Mouse (Mus musculus): ENCODE measurements at regions not wholly inside any gene's neighbourhood (a gene's known extent, or its start where the extent isn't known, plus 50 kb on each side); places are given as distances from the start of the nearest gene placed in this dataset.

DNA sequence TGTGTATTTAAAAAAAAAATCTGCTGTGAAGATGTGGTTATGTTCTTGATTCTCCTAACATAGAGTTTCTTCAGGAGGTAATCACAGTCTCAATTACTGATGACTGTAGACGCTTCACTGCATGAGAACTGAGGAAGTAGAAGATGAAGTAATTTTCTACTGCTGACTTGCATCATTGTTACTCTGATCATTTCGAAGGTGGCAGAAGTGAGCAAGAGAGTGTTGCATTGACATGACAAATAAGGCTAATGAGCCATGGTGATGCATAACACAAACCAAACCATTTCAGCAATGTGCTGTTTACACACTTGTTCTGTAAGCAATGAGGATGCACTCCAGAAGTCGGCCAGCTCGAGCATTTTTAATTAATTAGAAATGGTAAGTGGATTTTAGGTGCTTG, 138.6 kb downstream of the St8sia4 start:
- TF ChIP-seq MAZ (IDR thresholded peaks at IDR 0.05; ENCODE audit: low read depth, low read length) (no peak), ETS1 (conservative IDR thresholded peaks at IDR 0.05; ENCODE audit: low read depth, low read length) (no peak), POLR2AphosphoS2 (IDR thresholded peaks at IDR 0.05; ENCODE audit: low read depth, low read length) (no peak), ZC3H11A (IDR thresholded peaks at IDR 0.05; ENCODE audit: low read depth, low read length) (no peak), CTCF (conservative IDR thresholded peaks at IDR 0.05 in 1 of 2, IDR thresholded peaks at IDR 0.05 in 1 of 2; ENCODE audit: low read depth in 2 of 2, low read length in 2 of 2) (no peak), POLR2A (IDR thresholded peaks at IDR 0.05; ENCODE audit: low read depth, low read length) (no peak), ZMIZ1 (IDR thresholded peaks at IDR 0.05; ENCODE audit: low read depth, low read length) (no peak), NELFE (IDR thresholded peaks at IDR 0.05; ENCODE audit: low read depth, low read length) (no peak), SIN3A (IDR thresholded peaks at IDR 0.05; ENCODE audit: low read length) (no peak), MAFK (IDR thresholded peaks at IDR 0.05; ENCODE audit: insufficient replicate concordance, low read length) (no peak), ZNF384 (IDR thresholded peaks at IDR 0.05; ENCODE audit: low read depth, low read length) (no peak)
